Mouse (Mus musculus) erythroblast, embryonic 14.5 days (primary cell): ENCODE results near the gene Sfr1. TPM values are rescaled to one million over a fixed set of nuclear protein-coding genes. Genes with fewer than 3 reads are reported as not detected.

Source experiments
- H3K27me3 ChIP-seq: 2 replicates; pipeline ENCODE4 v1.6.1; 2012; ENCODE audit warnings: inconsistent platforms; ENCODE audit not compliant: control insufficient read depth
- H3K36me3 ChIP-seq: 2 replicates; pipeline ENCODE4 v1.6.1; 2012; ENCODE audit warnings: mild to moderate bottlenecking, inconsistent platforms; ENCODE audit not compliant: control insufficient read depth
- H3K4me1 ChIP-seq: 2 replicates; pipeline ENCODE4 v1.6.1; 2012; ENCODE audit warnings: inconsistent platforms; ENCODE audit not compliant: control insufficient read depth
- H3K4me3 ChIP-seq: replicated peaks from 2 replicates; pipeline ENCODE3; 2012; ENCODE audit warnings: moderate library complexity, mild to moderate bottlenecking, inconsistent platforms
- H3K9me3 ChIP-seq: 2 replicates; pipeline ENCODE4 v1.6.1; 2012; ENCODE audit warnings: low read length, inconsistent platforms, mixed read lengths; ENCODE audit not compliant: control insufficient read depth
- GATA1 ChIP-seq: IDR thresholded peaks from 2 replicates; pipeline ENCODE4 v1.6.1; 2012; ENCODE audit warnings: low read length, inconsistent platforms, mixed read lengths
- TAL1 ChIP-seq: IDR thresholded peaks from 3 replicates; pipeline ENCODE4 v1.6.1; 2012; ENCODE audit warnings: low read length, inconsistent platforms, mixed read lengths
- polyA plus RNA-seq: library from polyadenylated mRNA; stranded (reverse); fragments of >175 nt; gene quantifications from 2 replicates; pipeline ENCODE4 v1.2.3, GENCODE M21; 2012

Sfr1 gene
- polyA plus RNA-seq, 1 experiment: 0.81 TPM

GRCm38 (mm10) chr19:47705080-47705771, 26.3 kb upstream of the Sfr1 start:
- no peaks in the 10 kb centered on the region for H3K36me3 ChIP-seq
- H3K9me3 ChIP-seq: no peaks in the 10 kb centered on the region
- H3K27me3 ChIP-seq: no peaks in the 10 kb centered on the region
- no peaks in the 10 kb centered on the region for H3K4me1 ChIP-seq
- no peak for TF ChIP-seq GATA1
- no peak for TF ChIP-seq TAL1
- H3K4me3 ChIP-seq: no peak overlapping the region

- H3K4me3 ChIP-seq: no peak overlapping the region
- H3K9me3 ChIP-seq: no peaks in the 10 kb centered on the region
- no peaks in the 10 kb centered on the region for H3K36me3 ChIP-seq
- H3K4me1 ChIP-seq: no peaks in the 10 kb centered on the region
- H3K27me3 ChIP-seq: no peaks in the 10 kb centered on the region
- no peak for TF ChIP-seq GATA1
- no peak for TF ChIP-seq TAL1
Observed at GRCm38 (mm10) chr19:47705772-47706309, 25.6 kb upstream of the Sfr1 start.

GRCm38 (mm10) chr19:47710376-47710775, 21.1 kb upstream of the Sfr1 start:
- H3K4me3 ChIP-seq: no peak overlapping the region
- no peak for TF ChIP-seq TAL1
- no peaks in the 10 kb centered on the region for H3K27me3 ChIP-seq
- no peaks in the 10 kb centered on the region for H3K9me3 ChIP-seq
- no peaks in the 10 kb centered on the region for H3K36me3 ChIP-seq
- H3K4me1 ChIP-seq: no peaks in the 10 kb centered on the region

- H3K36me3 ChIP-seq: no peaks in the 10 kb centered on the region
- no peak overlapping the region for H3K4me3 ChIP-seq
- H3K9me3 ChIP-seq: peaks cover 2% of the 10 kb centered on the region
- TF ChIP-seq TAL1 (no peak), GATA1 (no peak)
- H3K27me3 ChIP-seq: no peaks in the 10 kb centered on the region
- H3K4me1 ChIP-seq: no peaks in the 10 kb centered on the region
Observed at GRCm38 (mm10) chr19:47713457-47713856, 18.0 kb upstream of the Sfr1 start.

GRCm38 (mm10) chr19:47716144-47716543, 15.3 kb upstream of the Sfr1 start:
- no peak overlapping the region for H3K4me3 ChIP-seq
- TF ChIP-seq TAL1 (no peak), GATA1 (no peak)
- H3K9me3 ChIP-seq: peaks cover 2% of the 10 kb centered on the region
- H3K4me1 ChIP-seq: no peaks in the 10 kb centered on the region
- no peaks in the 10 kb centered on the region for H3K36me3 ChIP-seq
- H3K27me3 ChIP-seq: no peaks in the 10 kb centered on the region

GRCm38 (mm10) chr19:47719147-47719546, 12.3 kb upstream of the Sfr1 start:
- H3K27me3 ChIP-seq: no peaks in the 10 kb centered on the region
- H3K9me3 ChIP-seq: peaks cover 2% of the 10 kb centered on the region
- no peaks in the 10 kb centered on the region for H3K4me1 ChIP-seq
- no peaks in the 10 kb centered on the region for H3K36me3 ChIP-seq
- H3K4me3 ChIP-seq: no peak overlapping the region
- TF ChIP-seq GATA1 (no peak), TAL1 (no peak)

GRCm38 (mm10) chr19:47722471-47722870, 9.0 kb upstream of the Sfr1 start:
- Histone ChIP-seq H3K27me3 (no peaks in the 10 kb centered on the region), H3K4me1 (no peaks in the 10 kb centered on the region), H3K9me3 (no peaks in the 10 kb centered on the region), H3K36me3 (no peaks in the 10 kb centered on the region), H3K4me3 (no peak overlapping the region)
- TF ChIP-seq GATA1 (no peak), TAL1 (no peak)

- no peaks in the 10 kb centered on the region for H3K36me3 ChIP-seq
- H3K4me1 ChIP-seq: peaks cover 3% of the 10 kb centered on the region
- no peaks in the 10 kb centered on the region for H3K27me3 ChIP-seq
- H3K4me3 ChIP-seq: no peak overlapping the region
- TF ChIP-seq GATA1 (no peak), TAL1 (no peak)
- no peaks in the 10 kb centered on the region for H3K9me3 ChIP-seq
Observed at GRCm38 (mm10) chr19:47724903-47725302, 6.6 kb upstream of the Sfr1 start.

GRCm38 (mm10) chr19:47725643-47726140, 5.8 kb upstream of the Sfr1 start:
- TF ChIP-seq TAL1 (no peak), GATA1 (no peak)
- no peaks in the 10 kb centered on the region for H3K27me3 ChIP-seq
- no peaks in the 10 kb centered on the region for H3K9me3 ChIP-seq
- H3K4me3 ChIP-seq: no peak overlapping the region
- H3K4me1 ChIP-seq: peaks cover 11% of the 10 kb centered on the region
- no peaks in the 10 kb centered on the region for H3K36me3 ChIP-seq
